Mouse (Mus musculus) testis, adult 2 months (tissue): ENCODE results near the gene Kirrel3.

Source experiments
- CTCF ChIP-seq: fragments of 200-500 bp; IDR thresholded peaks from 2 replicates; pipeline ENCODE4 v1.5.1; 2012; ENCODE audit warnings: low read depth, mild to moderate bottlenecking, inconsistent platforms, low read length, moderate library complexity; ENCODE audit not compliant: control insufficient read depth, insufficient read depth, insufficient replicate concordance
- POLR2A ChIP-seq: fragments of 200-500 bp; IDR thresholded peaks from 2 replicates; pipeline ENCODE4 v1.6.1; 2012; ENCODE audit warnings: low read depth, mild to moderate bottlenecking, inconsistent platforms, low read length, moderate library complexity; ENCODE audit not compliant: control insufficient read depth

DNA sequence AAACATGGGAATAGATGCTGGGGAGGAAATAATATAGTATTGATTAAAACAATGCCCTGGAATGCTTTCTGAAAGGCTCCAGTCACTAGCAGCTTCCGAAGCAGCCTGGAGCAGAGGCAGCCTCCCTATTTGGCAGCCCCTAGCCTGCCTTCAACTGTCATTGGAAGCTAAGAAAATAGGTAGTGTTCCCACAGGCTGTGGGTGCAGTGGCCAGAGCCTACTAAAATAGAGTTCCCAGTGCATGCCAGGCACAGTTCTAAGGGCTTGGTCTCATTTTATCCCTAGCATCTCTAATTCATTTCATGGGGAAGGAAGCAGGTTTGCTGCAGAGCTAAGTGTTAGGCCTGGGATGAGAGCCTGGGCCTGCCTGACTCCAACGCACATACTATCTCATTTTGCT, 402.6 kb downstream of the Kirrel3 start:
- no peak for TF ChIP-seq CTCF
- no peak for TF ChIP-seq POLR2A
